In the genomic region with DNA sequence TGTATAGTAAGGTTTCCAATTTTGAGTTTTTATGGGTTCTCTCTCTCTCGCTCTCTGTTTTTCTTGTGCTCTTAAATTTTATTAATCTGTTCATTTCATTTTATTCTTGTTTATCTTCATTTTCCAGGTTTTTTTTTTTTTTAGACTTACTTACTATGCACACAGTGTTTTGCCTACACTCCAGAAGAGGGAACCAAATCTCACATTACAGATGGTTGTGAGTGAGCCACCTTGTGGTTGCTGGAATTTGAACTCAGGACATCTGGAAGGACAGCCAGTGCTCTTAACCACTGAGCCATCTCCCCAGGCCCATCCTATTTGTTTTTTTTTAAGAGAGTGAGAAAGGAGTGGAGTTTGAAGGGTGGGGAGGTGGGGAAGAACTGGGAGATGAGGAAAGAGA, we compare ENCODE assay signal across 24 mouse cellular contexts. TPM values are rescaled to one million over a fixed set of nuclear protein-coding genes. Genes with fewer than 3 reads are reported as not detected.
DNase-seq lines count a peak whose midpoint lies in the region; ATAC-seq and TF ChIP-seq lines count a peak whose summit lies in the region.
"Had no signal": no experiment of that assay in that cellular context is flagged by ENCODE, and none has a peak within 500 bp of the region (broad histone marks: within the 10 kb centered on the region; RNA-seq: fewer than 3 reads in every experiment).

No protein-coding gene starts in this region.

- no peak overlapping the region for H3K4me3 ChIP-seq in hindbrain, postnatal 0 days (ENCODE audit: low read length)
- H3K4me3 ChIP-seq in hindbrain, embryonic 11.5 days (ENCODE audit: low read depth, low read length): no peak overlapping the region
- H3K4me3 ChIP-seq in midbrain, postnatal 0 days (ENCODE audit: low read depth, low read length): no peak overlapping the region
- no peak overlapping the region for H3K4me3 ChIP-seq in midbrain, embryonic 11.5 days (ENCODE audit: low read depth, low read length)
- no peak overlapping the region for H3K4me3 ChIP-seq in kidney, embryonic 16.5 days (ENCODE audit: low read length)
- H3K4me3 ChIP-seq: forebrain, embryonic 12.5 days; heart, embryonic 15.5 days; hindbrain, embryonic 10.5 days; limb, embryonic 13.5 days; midbrain, embryonic 12.5 days; myocyte had no signal

- TF ChIP-seq CTCF in hindbrain, postnatal 0 days (IDR thresholded peaks at IDR 0.05; ENCODE audit: low read depth): 0 out of 2 replicates have a peak, but pooled peaks have one; percentile 22
- TF ChIP-seq CTCF in midbrain, postnatal 0 days (IDR thresholded peaks at IDR 0.05): peak; percentile 35

- WGBS in hindbrain, postnatal 0 days: 94% methylated on average over 1 of the region's 1 CpGs
- WGBS in hindbrain, embryonic 11.5 days: 94% methylated on average over 1 of the region's 1 CpGs
- 100% methylated on average over 1 of the region's 1 CpGs for WGBS in midbrain, postnatal 0 days
- WGBS in midbrain, embryonic 11.5 days: 95% methylated on average over 1 of the region's 1 CpGs
- 81% methylated on average over 1 of the region's 1 CpGs for WGBS in kidney, embryonic 16.5 days

- H3K27ac ChIP-seq in hindbrain, postnatal 0 days: no peak overlapping the region
- H3K27ac ChIP-seq in hindbrain, embryonic 11.5 days (ENCODE audit: low read depth, low read length): no peak overlapping the region
- H3K27ac ChIP-seq in midbrain, postnatal 0 days (ENCODE audit: low read depth, low read length): no peak overlapping the region
- no peak overlapping the region for H3K27ac ChIP-seq in midbrain, embryonic 11.5 days (ENCODE audit: low read depth, low read length)
- no peak overlapping the region for H3K27ac ChIP-seq in kidney, embryonic 16.5 days (ENCODE audit: low read length)
- H3K27ac ChIP-seq: forebrain, embryonic 12.5 days; heart, embryonic 15.5 days; hindbrain, embryonic 10.5 days; limb, embryonic 13.5 days; macrophage; midbrain, embryonic 12.5 days had no signal

- peaks cover 14% of the 10 kb centered on the region for H3K4me1 ChIP-seq in hindbrain, postnatal 0 days (ENCODE audit: insufficient read depth, low read length)
- no peaks in the 10 kb centered on the region; the same call in 1 of the 2 replicates for H3K4me1 ChIP-seq in hindbrain, embryonic 11.5 days (replicated peaks; ENCODE audit: control insufficient read depth, insufficient read depth, low read length)
- H3K4me1 ChIP-seq in midbrain, postnatal 0 days (ENCODE audit: insufficient read depth, low read length): peaks cover 6% of the 10 kb centered on the region; the same call in 1 of the 2 replicates
- peaks cover 13% of the 10 kb centered on the region for H3K4me1 ChIP-seq in midbrain, embryonic 11.5 days (ENCODE audit: control insufficient read depth, insufficient read depth, low read length)
- H3K4me1 ChIP-seq in kidney, embryonic 16.5 days (ENCODE audit: insufficient read depth, low read length): peaks cover 22% of the 10 kb centered on the region

- no peak overlapping the region for H3K4me2 ChIP-seq in hindbrain, postnatal 0 days (ENCODE audit: low read depth, low read length)
- no peak overlapping the region for H3K4me2 ChIP-seq in hindbrain, embryonic 11.5 days (replicated peaks; ENCODE audit: low read depth, low read length)
- H3K4me2 ChIP-seq in midbrain, postnatal 0 days (ENCODE audit: low read depth, low read length, poor library complexity, severe bottlenecking): no peak overlapping the region
- H3K4me2 ChIP-seq in midbrain, embryonic 11.5 days: no peak overlapping the region
- no peak overlapping the region for H3K4me2 ChIP-seq in kidney, embryonic 16.5 days (replicated peaks; ENCODE audit: low read depth, low read length)
- H3K4me2 ChIP-seq: forebrain, embryonic 12.5 days; heart, embryonic 15.5 days; limb, embryonic 13.5 days; midbrain, embryonic 12.5 days had no signal

- H3K27me3 ChIP-seq in hindbrain, postnatal 0 days (ENCODE audit: insufficient read depth, low read length): no peaks in the 10 kb centered on the region
- H3K27me3 ChIP-seq in hindbrain, embryonic 11.5 days (ENCODE audit: control insufficient read depth, insufficient read depth, low read length): no peaks in the 10 kb centered on the region
- no peaks in the 10 kb centered on the region for H3K27me3 ChIP-seq in midbrain, postnatal 0 days (ENCODE audit: insufficient read depth, low read length)
- H3K27me3 ChIP-seq in midbrain, embryonic 11.5 days (ENCODE audit: control insufficient read depth, insufficient read depth, low read length): no peaks in the 10 kb centered on the region; the same call in 1 of the 2 replicates
- no peaks in the 10 kb centered on the region for H3K27me3 ChIP-seq in kidney, embryonic 16.5 days (ENCODE audit: insufficient read depth, low read length)
- H3K27me3 ChIP-seq: forebrain, embryonic 12.5 days; heart, embryonic 15.5 days; limb, embryonic 13.5 days had no signal

- no peaks in the 10 kb centered on the region for H3K36me3 ChIP-seq in hindbrain, postnatal 0 days (ENCODE audit: insufficient read depth, low read length)
- no peaks in the 10 kb centered on the region for H3K36me3 ChIP-seq in hindbrain, embryonic 11.5 days (ENCODE audit: control insufficient read depth, insufficient read depth, low read length)
- H3K36me3 ChIP-seq in midbrain, postnatal 0 days (ENCODE audit: insufficient read depth, low read length): no peaks in the 10 kb centered on the region
- no peaks in the 10 kb centered on the region for H3K36me3 ChIP-seq in midbrain, embryonic 11.5 days (ENCODE audit: control insufficient read depth, insufficient read depth, low read length)
- H3K36me3 ChIP-seq in kidney, embryonic 16.5 days (ENCODE audit: insufficient read depth, low read length): no peaks in the 10 kb centered on the region
- H3K36me3 ChIP-seq: forebrain, embryonic 12.5 days; heart, embryonic 15.5 days; limb, embryonic 13.5 days; midbrain, embryonic 12.5 days had no signal

- H3K9ac ChIP-seq in hindbrain, postnatal 0 days (replicated peaks; ENCODE audit: low read length): no peak overlapping the region
- H3K9ac ChIP-seq in hindbrain, embryonic 11.5 days (ENCODE audit: low read depth, low read length): no peak overlapping the region
- no peak overlapping the region for H3K9ac ChIP-seq in midbrain, postnatal 0 days (replicated peaks; ENCODE audit: low read length, poor library complexity, severe bottlenecking)
- H3K9ac ChIP-seq in midbrain, embryonic 11.5 days (ENCODE audit: low read length): no peak overlapping the region
- H3K9ac ChIP-seq in kidney, embryonic 16.5 days (replicated peaks; ENCODE audit: low read length): no peak overlapping the region
- H3K9ac ChIP-seq: forebrain, embryonic 12.5 days; heart, embryonic 15.5 days; limb, embryonic 13.5 days; midbrain, embryonic 12.5 days had no signal

- no peaks in the 10 kb centered on the region for H3K9me3 ChIP-seq in hindbrain, postnatal 0 days (ENCODE audit: low read length)
- no peaks in the 10 kb centered on the region for H3K9me3 ChIP-seq in hindbrain, embryonic 11.5 days (ENCODE audit: control insufficient read depth, low read length)
- no peaks in the 10 kb centered on the region for H3K9me3 ChIP-seq in midbrain, postnatal 0 days (ENCODE audit: low read length)
- H3K9me3 ChIP-seq in midbrain, embryonic 11.5 days (ENCODE audit: control insufficient read depth, low read length): no peaks in the 10 kb centered on the region
- H3K9me3 ChIP-seq in kidney, embryonic 16.5 days (ENCODE audit: low read length): no peaks in the 10 kb centered on the region
- H3K9me3 ChIP-seq: forebrain, embryonic 12.5 days; heart, embryonic 15.5 days; limb, embryonic 13.5 days had no signal

- DNase-seq in hindbrain, postnatal 0 days (ENCODE audit: low spot score): no peak
- DNase-seq in hindbrain, embryonic 11.5 days (ENCODE audit: low spot score): no peak
- no peak for DNase-seq in midbrain, postnatal 0 days (ENCODE audit: low spot score)
- DNase-seq in midbrain, embryonic 11.5 days (ENCODE audit: low spot score, missing footprints): no peak
- DNase-seq in ZHBTc4 (ENCODE audit: low read depth, low spot score): peak; percentile 47
- no peak for DNase-seq in frontal cortex, postnatal 36 days (ENCODE audit: low spot score in 2 of 2)
- DNase-seq: adrenal gland, adult 8-10 months; cerebellum, adult 11 months; cerebellum, postnatal 25 days; kidney, postnatal 10 days; lung, adult 18-20 months; retina, postnatal 1 day; right cerebral cortex, postnatal 4 days; thymus, postnatal 4 days had no signal

- no peak for ATAC-seq in hindbrain, postnatal 0 days
- ATAC-seq in hindbrain, embryonic 11.5 days (ENCODE audit: low FRiP score): no peak
- no peak for ATAC-seq in midbrain, postnatal 0 days (ENCODE audit: low FRiP score)
- ATAC-seq in midbrain, embryonic 11.5 days (ENCODE audit: low FRiP score): no peak
- no peak for ATAC-seq in kidney, embryonic 16.5 days (ENCODE audit: low FRiP score, low TSS enrichment)

RNA-seq across cellular contexts. Expression of a gene that starts 5.9 kb away (rescaled TPM):
- 366 and 404 TPM in 2 replicates for total RNA-seq in hindbrain, postnatal 0 days (2014; rRNA removed)
- polyA plus RNA-seq in hindbrain, postnatal 0 days (2015; fragmentation: Nextera tagmentation; extraction: Ambion mirVana): 379 and 380 TPM in 2 replicates
- 284 and 291 TPM in 2 replicates for polyA plus RNA-seq in hindbrain, embryonic 11.5 days (2014; fragmentation: Nextera tagmentation; extraction: Ambion mirVana)
- total RNA-seq in midbrain, postnatal 0 days (2014; rRNA removed): 539 and 562 TPM in 2 replicates
- 380 and 390 TPM in 2 replicates for polyA plus RNA-seq in midbrain, postnatal 0 days (2015; fragmentation: Nextera tagmentation; extraction: Ambion mirVana)
- 226 and 236 TPM in 2 replicates for polyA plus RNA-seq in midbrain, embryonic 11.5 days (2014; fragmentation: Nextera tagmentation; extraction: Ambion mirVana)
- polyA plus RNA-seq in kidney, embryonic 16.5 days (2015; fragmentation: Nextera tagmentation; extraction: Ambion mirVana): 225 and 232 TPM in 2 replicates

RNA-seq across cellular contexts. Expression of a gene that starts 26.9 kb away (rescaled TPM):
- 0.29 TPM in 1 of 2 replicates, not detected in the other for total RNA-seq in hindbrain, postnatal 0 days (2014; rRNA removed)
- not detected in 2 replicates for polyA plus RNA-seq in hindbrain, postnatal 0 days (2015; fragmentation: Nextera tagmentation; extraction: Ambion mirVana)
- 0.17 TPM in 1 of 2 replicates, not detected in the other for polyA plus RNA-seq in hindbrain, embryonic 11.5 days (2014; fragmentation: Nextera tagmentation; extraction: Ambion mirVana)
- 0.33 and 0.49 TPM in 2 replicates for total RNA-seq in midbrain, postnatal 0 days (2014; rRNA removed)
- polyA plus RNA-seq in midbrain, postnatal 0 days (2015; fragmentation: Nextera tagmentation; extraction: Ambion mirVana): not detected in 2 replicates
- polyA plus RNA-seq in midbrain, embryonic 11.5 days (2014; fragmentation: Nextera tagmentation; extraction: Ambion mirVana): not detected in 2 replicates
- not detected in 2 replicates for polyA plus RNA-seq in kidney, embryonic 16.5 days (2015; fragmentation: Nextera tagmentation; extraction: Ambion mirVana)
- total RNA-seq: adrenal gland, adult 8-10 months; left cerebral cortex, postnatal 10 days had no signal
- polyA plus RNA-seq: heart, embryonic 15.5 days; hindbrain, embryonic 10.5 days; intestine, embryonic 14.5 days; limb, embryonic 13.5 days; macrophage; midbrain, embryonic 12.5 days had no signal

RNA-seq across cellular contexts. Expression of a gene that starts 53.0 kb away (rescaled TPM):
- 24.9 and 27.8 TPM in 2 replicates for total RNA-seq in hindbrain, postnatal 0 days (2014; rRNA removed)
- polyA plus RNA-seq in hindbrain, postnatal 0 days (2015; fragmentation: Nextera tagmentation; extraction: Ambion mirVana): 21.0 and 23.4 TPM in 2 replicates
- 109 and 117 TPM in 2 replicates for polyA plus RNA-seq in hindbrain, embryonic 11.5 days (2014; fragmentation: Nextera tagmentation; extraction: Ambion mirVana)
- 18.2 and 20.7 TPM in 2 replicates for total RNA-seq in midbrain, postnatal 0 days (2014; rRNA removed)
- 16.3 and 16.5 TPM in 2 replicates for polyA plus RNA-seq in midbrain, postnatal 0 days (2015; fragmentation: Nextera tagmentation; extraction: Ambion mirVana)
- 82.7 and 89.5 TPM in 2 replicates for polyA plus RNA-seq in midbrain, embryonic 11.5 days (2014; fragmentation: Nextera tagmentation; extraction: Ambion mirVana)
- 82.1 and 86.3 TPM in 2 replicates for polyA plus RNA-seq in kidney, embryonic 16.5 days (2015; fragmentation: Nextera tagmentation; extraction: Ambion mirVana)
